Mouse (Mus musculus) forebrain, embryonic 11.5 days (tissue): ENCODE results near the gene Klhl23. TPM values are rescaled to one million over a fixed set of nuclear protein-coding genes. Genes with fewer than 3 reads are reported as not detected.
A peak's percentile ranks its signal among the peaks of the same experiment; 100 is the strongest.

Experiments
- ATAC-seq: fragments of 200-750 bp; cut with Nextera tagmentation; replicated peaks from 2 replicates; pipeline ENCODE4 v1.8.0; 2017; ENCODE audit warnings: moderate TSS enrichment; ENCODE audit not compliant: low FRiP score
- DNase-seq: peaks from one replicate; pipeline ENCODE4 v3.0.0-alpha.2; 2017; ENCODE audit warnings: low spot score
- H3K27ac ChIP-seq: fragments of 300-500 bp; sonication (generic); 2 replicates; pipeline ENCODE4 v1.5.1; 2014; ENCODE audit warnings: low read depth, low read length
- H3K27me3 ChIP-seq: fragments of 300-500 bp; sonication (generic); 2 replicates; pipeline ENCODE4 v1.6.1; 2014; ENCODE audit warnings: mild to moderate bottlenecking, low read length, mixed read lengths; ENCODE audit not compliant: control insufficient read depth, insufficient read depth
- H3K36me3 ChIP-seq: fragments of 300-500 bp; sonication (generic); 2 replicates; pipeline ENCODE4 v1.6.1; 2014; ENCODE audit warnings: mild to moderate bottlenecking, low read length, moderate library complexity, mixed read lengths; ENCODE audit not compliant: control insufficient read depth, insufficient read depth
- H3K4me1 ChIP-seq: fragments of 300-500 bp; sonication (generic); replicated peaks from 2 replicates; pipeline ENCODE4 v1.6.1; 2014; ENCODE audit warnings: low read length, mixed read lengths; ENCODE audit not compliant: control insufficient read depth, insufficient read depth
- H3K4me2 ChIP-seq: fragments of 300-500 bp; sonication (generic); 2 replicates; pipeline ENCODE4 v1.6.1; 2014; ENCODE audit warnings: low read depth, mild to moderate bottlenecking, low read length, moderate library complexity, mixed read lengths; ENCODE audit not compliant: severe bottlenecking
- H3K4me3 ChIP-seq: fragments of 300-500 bp; sonication (generic); 2 replicates; pipeline ENCODE4 v1.5.1; 2014; ENCODE audit warnings: low read depth, low read length
- H3K9ac ChIP-seq: fragments of 300-500 bp; sonication (generic); 2 replicates; pipeline ENCODE4 v1.6.1; 2014; ENCODE audit warnings: low read length
- H3K9me3 ChIP-seq: fragments of 300-500 bp; sonication (generic); 2 replicates; pipeline ENCODE4 v1.6.1; 2016; ENCODE audit warnings: low read length, mixed read lengths; ENCODE audit not compliant: control insufficient read depth
- WGBS: fragments of 180-500 bp; shearing (Covaris S2); extraction: QIAGEN DNeasy Blood & Tissue Kit; methylation state at CpG from one replicate; pipeline ENCODE4 v1.1.7; 2014; 5-methylcytosine and 5-hydroxymethylcytosine counted together
- polyA plus RNA-seq: library from polyadenylated mRNA; unstranded; fragments of >200 nt; fragmentation: Nextera tagmentation; extraction: Ambion mirVana; gene quantifications from 2 replicates; pipeline ENCODE4 v1.2.1, GENCODE M21; 2014

Klhl23 gene
- polyA plus RNA-seq, 1 experiment from 2014 or later = 36.3 TPM

- peak overlapping the region; percentile 81 for H3K4me2 ChIP-seq
- peak overlapping the region; percentile 80 for H3K27ac ChIP-seq
- no peaks in the 10 kb centered on the region for H3K9me3 ChIP-seq
- DNase-seq = peak; percentile 85
- peak; percentile 83 for ATAC-seq
- peak overlapping the region; percentile 97 for H3K9ac ChIP-seq
- no peaks in the 10 kb centered on the region for H3K27me3 ChIP-seq
- under 1% methylated on average over 67 of the region's 80 CpGs for WGBS
- H3K4me3 ChIP-seq = peak overlapping the region; percentile 81
- no peaks in the 10 kb centered on the region; the same call in 1 of the 2 replicates for H3K4me1 ChIP-seq
- H3K36me3 ChIP-seq = no peaks in the 10 kb centered on the region
Observed at GRCm38 (mm10) chr2:69822361-69823128, 801 bp downstream of the Klhl23 start.

GRCm38 (mm10) chr2:69823129-69823677 lies 1.5 kb downstream of the Klhl23 start:
- H3K27me3 ChIP-seq = no peaks in the 10 kb centered on the region
- DNase-seq = peak; percentile 80
- H3K4me1 ChIP-seq = no peaks in the 10 kb centered on the region; the same call in 1 of the 2 replicates
- H3K9me3 ChIP-seq = no peaks in the 10 kb centered on the region
- peak overlapping the region; percentile 81 for H3K4me2 ChIP-seq
- peak overlapping the region; percentile 81 for H3K4me3 ChIP-seq
- H3K9ac ChIP-seq = peak overlapping the region; percentile 97
- peak; percentile 83 for ATAC-seq
- H3K27ac ChIP-seq = peak overlapping the region; percentile 80
- 2% methylated on average over 45 of the region's 45 CpGs for WGBS
- H3K36me3 ChIP-seq = no peaks in the 10 kb centered on the region

GRCm38 (mm10) chr2:69825898-69826297 lies 4.2 kb downstream of the Klhl23 start:
- H3K4me3 ChIP-seq = no peak overlapping the region
- no peak overlapping the region for H3K27ac ChIP-seq
- no peaks in the 10 kb centered on the region; the same call in 1 of the 2 replicates for H3K4me1 ChIP-seq
- no peaks in the 10 kb centered on the region for H3K36me3 ChIP-seq
- no peak overlapping the region for H3K4me2 ChIP-seq
- no peak overlapping the region for H3K9ac ChIP-seq
- H3K9me3 ChIP-seq = no peaks in the 10 kb centered on the region
- no peak for ATAC-seq
- DNase-seq = no peak
- WGBS = 85% methylated on average over 10 of the region's 10 CpGs
- no peaks in the 10 kb centered on the region for H3K27me3 ChIP-seq

- WGBS = 71% methylated on average over 2 of the region's 2 CpGs
Observed at GRCm38 (mm10) chr2:69826380-69826779, 4.6 kb downstream of the Klhl23 start.

GRCm38 (mm10) chr2:69828031-69828430 lies 6.3 kb downstream of the Klhl23 start:
- Histone ChIP-seq H3K9ac (no peak overlapping the region), H3K36me3 (no peaks in the 10 kb centered on the region), H3K4me3 (no peak overlapping the region), H3K4me2 (no peak overlapping the region), H3K9me3 (no peaks in the 10 kb centered on the region), H3K4me1 (no peaks in the 10 kb centered on the region; the same call in 1 of the 2 replicates), H3K27me3 (no peaks in the 10 kb centered on the region), H3K27ac (no peak overlapping the region)
- DNase-seq = no peak
- WGBS = 47% methylated on average over 7 of the region's 7 CpGs
- ATAC-seq = no peak

More at GRCm38 (mm10) chr2:69826380-69826779, 4.6 kb downstream of the Klhl23 start:
- Histone ChIP-seq H3K27me3 (no peaks in the 10 kb centered on the region), H3K9ac (no peak overlapping the region), H3K4me2 (no peak overlapping the region), H3K4me1 (no peaks in the 10 kb centered on the region; the same call in 1 of the 2 replicates), H3K36me3 (no peaks in the 10 kb centered on the region), H3K27ac (no peak overlapping the region), H3K9me3 (no peaks in the 10 kb centered on the region), H3K4me3 (no peak overlapping the region)
- no peak for ATAC-seq
- DNase-seq = no peak

- H3K9me3 ChIP-seq = no peaks in the 10 kb centered on the region
- no peaks in the 10 kb centered on the region; the same call in 1 of the 2 replicates for H3K4me1 ChIP-seq
- H3K27me3 ChIP-seq = no peaks in the 10 kb centered on the region
- no peaks in the 10 kb centered on the region; the same call in 1 of the 2 replicates for H3K36me3 ChIP-seq
- H3K9ac ChIP-seq = no peak overlapping the region
- H3K27ac ChIP-seq = no peak overlapping the region
- no peak for ATAC-seq
- DNase-seq = no peak
- no peak overlapping the region for H3K4me3 ChIP-seq
- 95% methylated on average over 2 of the region's 2 CpGs for WGBS
- H3K4me2 ChIP-seq = no peak overlapping the region
Observed at GRCm38 (mm10) chr2:69829680-69830079, 7.9 kb downstream of the Klhl23 start.

- Histone ChIP-seq H3K9me3 (no peaks in the 10 kb centered on the region), H3K4me1 (no peaks in the 10 kb centered on the region; the same call in 1 of the 2 replicates), H3K9ac (no peak overlapping the region), H3K27ac (no peak overlapping the region), H3K4me2 (no peak overlapping the region), H3K4me3 (no peak overlapping the region), H3K36me3 (no peaks in the 10 kb centered on the region; the same call in 1 of the 2 replicates), H3K27me3 (no peaks in the 10 kb centered on the region)
- DNase-seq (no peak), ATAC-seq (no peak)
- WGBS = 92% methylated on average over 8 of the region's 8 CpGs
Observed at GRCm38 (mm10) chr2:69830116-69830515, 8.4 kb downstream of the Klhl23 start.

- 0 out of 2 replicates have a peak, but pooled peaks have one; percentile 39 for ATAC-seq
- H3K4me2 ChIP-seq = no peak overlapping the region
- H3K9me3 ChIP-seq = no peaks in the 10 kb centered on the region
- WGBS = 78% methylated on average over 7 of the region's 7 CpGs
- H3K4me1 ChIP-seq = no peaks in the 10 kb centered on the region
- H3K36me3 ChIP-seq = no peaks in the 10 kb centered on the region; the same call in 1 of the 2 replicates
- no peak overlapping the region for H3K9ac ChIP-seq
- no peak for DNase-seq
- no peak overlapping the region for H3K4me3 ChIP-seq
- no peak overlapping the region for H3K27ac ChIP-seq
- no peaks in the 10 kb centered on the region for H3K27me3 ChIP-seq
Observed at GRCm38 (mm10) chr2:69837244-69837967, 15.7 kb downstream of the Klhl23 start.
